Mouse (Mus musculus): ENCODE data around the gene Dnaic2. TPM values are rescaled to one million over a fixed set of nuclear protein-coding genes. Genes with fewer than 3 reads are reported as not detected.

Gene Dnaic2
- total and polyA plus RNA-seq, 2 experiments from 2014 or later, result 3.2 to 3.8 TPM

- Histone ChIP-seq H3K4me3 (ENCODE audit: low read depth, low read length) (no peak overlapping the region), H3K36me3 (ENCODE audit: insufficient read depth, low read length) (no peaks in the 10 kb centered on the region; the same call in 1 of the 2 replicates), H3K4me2 (ENCODE audit: low read depth, low read length, poor library complexity, severe bottlenecking) (no peak overlapping the region), H3K9me3 (ENCODE audit: low read length) (no peaks in the 10 kb centered on the region), H3K27me3 (ENCODE audit: insufficient read depth, low read length) (no peaks in the 10 kb centered on the region), H3K9ac (replicated peaks; ENCODE audit: low read length, poor library complexity, severe bottlenecking) (no peak overlapping the region), H3K27ac (ENCODE audit: low read depth, low read length) (no peak overlapping the region), H3K4me1 (ENCODE audit: insufficient read depth, low read length) (peaks cover 4% of the 10 kb centered on the region; the same call in 1 of the 2 replicates)
- ATAC-seq (ENCODE audit: low FRiP score), result no peak
- TF ChIP-seq CTCF (IDR thresholded peaks at IDR 0.05), result no peak
- 87% methylated on average over 5 of the region's 5 CpGs for WGBS
- DNase-seq (ENCODE audit: low spot score), result no peak
Observed at GRCm38 (mm10) chr11:114706358-114706757, 20.9 kb upstream of the Dnaic2 start.

GRCm38 (mm10) chr11:114711393-114711792 lies 15.8 kb upstream of the Dnaic2 start:
- Histone ChIP-seq H3K4me2 (ENCODE audit: low read depth, low read length, poor library complexity, severe bottlenecking) (no peak overlapping the region), H3K4me3 (ENCODE audit: low read depth, low read length) (no peak overlapping the region), H3K27ac (ENCODE audit: low read depth, low read length) (no peak overlapping the region), H3K4me1 (ENCODE audit: insufficient read depth, low read length) (no peaks in the 10 kb centered on the region), H3K9ac (replicated peaks; ENCODE audit: low read length, poor library complexity, severe bottlenecking) (no peak overlapping the region), H3K27me3 (ENCODE audit: insufficient read depth, low read length) (no peaks in the 10 kb centered on the region), H3K36me3 (ENCODE audit: insufficient read depth, low read length) (no peaks in the 10 kb centered on the region; the same call in 1 of the 2 replicates), H3K9me3 (ENCODE audit: low read length) (no peaks in the 10 kb centered on the region)
- TF ChIP-seq CTCF (IDR thresholded peaks at IDR 0.05), result no peak
- ATAC-seq (ENCODE audit: low FRiP score), result no peak
- 90% methylated on average over 3 of the region's 3 CpGs for WGBS
- no peak for DNase-seq (ENCODE audit: low spot score)

GRCm38 (mm10) chr11:114711861-114712260 lies 15.3 kb upstream of the Dnaic2 start:
- H3K4me2 ChIP-seq (ENCODE audit: low read depth, low read length, poor library complexity, severe bottlenecking), result no peak overlapping the region
- no peak for ATAC-seq (ENCODE audit: low FRiP score)

GRCm38 (mm10) chr11:114714526-114714925 lies 12.7 kb upstream of the Dnaic2 start:
- TF ChIP-seq CTCF (IDR thresholded peaks at IDR 0.05), result no peak
- 73% methylated on average over 6 of the region's 6 CpGs for WGBS
- no peak overlapping the region for H3K27ac ChIP-seq (ENCODE audit: low read depth, low read length)
- H3K27me3 ChIP-seq (ENCODE audit: insufficient read depth, low read length), result no peaks in the 10 kb centered on the region
- H3K36me3 ChIP-seq (ENCODE audit: insufficient read depth, low read length), result no peaks in the 10 kb centered on the region
- H3K4me1 ChIP-seq (ENCODE audit: insufficient read depth, low read length), result no peaks in the 10 kb centered on the region
- no peak overlapping the region for H3K4me3 ChIP-seq (ENCODE audit: low read depth, low read length)
- DNase-seq (ENCODE audit: low spot score), result no peak
- ATAC-seq (ENCODE audit: low FRiP score), result no peak
- no peak overlapping the region for H3K9ac ChIP-seq (replicated peaks; ENCODE audit: low read length, poor library complexity, severe bottlenecking)
- H3K4me2 ChIP-seq (ENCODE audit: low read depth, low read length, poor library complexity, severe bottlenecking), result no peak overlapping the region
- no peaks in the 10 kb centered on the region for H3K9me3 ChIP-seq (ENCODE audit: low read length)

More at GRCm38 (mm10) chr11:114711861-114712260, 15.3 kb upstream of the Dnaic2 start:
- no peak for DNase-seq (ENCODE audit: low spot score)
- Histone ChIP-seq H3K36me3 (ENCODE audit: insufficient read depth, low read length) (no peaks in the 10 kb centered on the region; the same call in 1 of the 2 replicates), H3K4me1 (ENCODE audit: insufficient read depth, low read length) (no peaks in the 10 kb centered on the region), H3K27me3 (ENCODE audit: insufficient read depth, low read length) (no peaks in the 10 kb centered on the region), H3K9me3 (ENCODE audit: low read length) (no peaks in the 10 kb centered on the region), H3K4me3 (ENCODE audit: low read depth, low read length) (no peak overlapping the region), H3K27ac (ENCODE audit: low read depth, low read length) (no peak overlapping the region), H3K9ac (replicated peaks; ENCODE audit: low read length, poor library complexity, severe bottlenecking) (no peak overlapping the region)
- TF ChIP-seq CTCF (IDR thresholded peaks at IDR 0.05), result no peak
- WGBS, result 87% methylated on average over 12 of the region's 12 CpGs

- Histone ChIP-seq H3K4me1 (ENCODE audit: insufficient read depth, low read length) (no peaks in the 10 kb centered on the region), H3K9ac (replicated peaks; ENCODE audit: low read length, poor library complexity, severe bottlenecking) (no peak overlapping the region), H3K4me2 (ENCODE audit: low read depth, low read length, poor library complexity, severe bottlenecking) (no peak overlapping the region), H3K36me3 (ENCODE audit: insufficient read depth, low read length) (no peaks in the 10 kb centered on the region), H3K4me3 (ENCODE audit: low read depth, low read length) (no peak overlapping the region), H3K27me3 (ENCODE audit: insufficient read depth, low read length) (no peaks in the 10 kb centered on the region), H3K9me3 (ENCODE audit: low read length) (no peaks in the 10 kb centered on the region), H3K27ac (ENCODE audit: low read depth, low read length) (no peak overlapping the region)
- 74% methylated on average over 7 of the region's 7 CpGs for WGBS
- DNase-seq (ENCODE audit: low spot score) (no peak), ATAC-seq (ENCODE audit: low FRiP score) (no peak)
- TF ChIP-seq CTCF (IDR thresholded peaks at IDR 0.05), result no peak
Observed at GRCm38 (mm10) chr11:114715531-114715930, 11.7 kb upstream of the Dnaic2 start.

- no peaks in the 10 kb centered on the region for H3K4me1 ChIP-seq (ENCODE audit: insufficient read depth, low read length)
- no peaks in the 10 kb centered on the region for H3K27me3 ChIP-seq (ENCODE audit: insufficient read depth, low read length)
- H3K4me2 ChIP-seq (ENCODE audit: low read depth, low read length, poor library complexity, severe bottlenecking), result no peak overlapping the region
- H3K27ac ChIP-seq (ENCODE audit: low read depth, low read length), result no peak overlapping the region
- no peak for ATAC-seq (ENCODE audit: low FRiP score)
- no peaks in the 10 kb centered on the region for H3K36me3 ChIP-seq (ENCODE audit: insufficient read depth, low read length)
- WGBS, result 89% methylated on average over 10 of the region's 10 CpGs
- no peak overlapping the region for H3K4me3 ChIP-seq (ENCODE audit: low read depth, low read length)
- H3K9ac ChIP-seq (replicated peaks; ENCODE audit: low read length, poor library complexity, severe bottlenecking), result no peak overlapping the region
- no peak for TF ChIP-seq CTCF (IDR thresholded peaks at IDR 0.05)
- no peak for DNase-seq (ENCODE audit: low spot score)
- no peaks in the 10 kb centered on the region for H3K9me3 ChIP-seq (ENCODE audit: low read length)
Observed at GRCm38 (mm10) chr11:114720535-114720934, 6.7 kb upstream of the Dnaic2 start.
